Comparison of ENCODE assay signal across 17 mouse cellular contexts in the genomic region with DNA sequence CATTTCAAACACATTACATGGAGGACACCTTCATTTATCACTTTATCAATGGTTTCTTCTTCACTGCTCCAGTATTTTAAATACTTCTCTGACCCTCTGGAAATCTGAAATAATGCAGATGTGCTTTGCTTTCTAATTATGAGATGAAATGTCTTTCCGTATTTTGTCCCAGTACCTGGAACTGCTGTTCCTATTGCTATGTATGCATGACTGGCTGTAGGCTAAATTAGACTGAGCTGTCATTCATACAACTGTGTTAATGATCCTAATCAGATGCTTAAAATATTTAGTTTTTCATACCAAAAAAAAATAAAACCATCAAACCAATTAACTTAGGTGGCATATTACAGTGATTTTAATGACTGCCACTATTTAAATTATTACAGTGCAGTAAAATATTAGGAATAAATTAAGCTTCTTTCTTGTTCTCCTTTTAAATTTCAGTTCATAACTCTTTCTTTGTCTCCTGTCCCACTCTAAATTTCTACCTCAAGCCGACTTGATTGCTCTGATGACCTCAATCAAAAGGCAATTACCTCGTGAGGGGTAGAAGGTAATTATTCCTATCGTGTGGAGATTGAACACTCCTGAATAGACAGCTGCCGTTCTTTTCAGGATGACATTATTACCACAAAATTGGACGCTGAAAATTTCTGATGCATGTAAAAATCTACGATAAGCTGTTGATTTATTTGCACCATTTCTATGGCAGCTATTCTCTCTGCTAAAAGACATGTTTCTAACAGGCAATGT.
DNase-seq lines count a peak whose midpoint lies in the region; ATAC-seq and TF ChIP-seq lines count a peak whose summit lies in the region.
"Had no signal": no experiment of that assay in that cellular context is flagged by ENCODE, and none has a peak within 500 bp of the region (broad histone marks: within the 10 kb centered on the region; RNA-seq: fewer than 3 reads in every experiment).

No protein-coding gene starts in this region.

- ATAC-seq in hindbrain, embryonic 12.5 days (ENCODE audit: low FRiP score) = peak; percentile 70
- ATAC-seq in midbrain, embryonic 15.5 days (replicated peaks) = 0 out of 2 replicates have a peak, but pooled peaks have one; percentile 49
- no peak for ATAC-seq in midbrain, embryonic 16.5 days
- no peak for ATAC-seq in hindbrain, postnatal 0 days
- ATAC-seq: intestine, embryonic 15.5 days had no signal

- no peak overlapping the region for H3K27ac ChIP-seq in hindbrain, embryonic 12.5 days
- H3K27ac ChIP-seq in hindbrain, embryonic 10.5 days = no peak overlapping the region
- H3K27ac ChIP-seq in midbrain, embryonic 15.5 days = no peak overlapping the region
- H3K27ac ChIP-seq in midbrain, embryonic 16.5 days (ENCODE audit: low read length) = no peak overlapping the region
- no peak overlapping the region for H3K27ac ChIP-seq in hindbrain, postnatal 0 days
- H3K27ac ChIP-seq: embryonic facial prominence, embryonic 10.5 days; heart, adult 2 months; intestine, embryonic 15.5 days had no signal

- H3K36me3 ChIP-seq in hindbrain, embryonic 12.5 days = no peaks in the 10 kb centered on the region
- H3K36me3 ChIP-seq in hindbrain, embryonic 10.5 days = no peaks in the 10 kb centered on the region
- no peaks in the 10 kb centered on the region for H3K36me3 ChIP-seq in midbrain, embryonic 15.5 days (replicated peaks)
- H3K36me3 ChIP-seq in midbrain, embryonic 16.5 days (ENCODE audit: control insufficient read depth, insufficient read depth, low read length) = no peaks in the 10 kb centered on the region
- no peaks in the 10 kb centered on the region for H3K36me3 ChIP-seq in hindbrain, postnatal 0 days (ENCODE audit: insufficient read depth, low read length)
- H3K36me3 ChIP-seq: embryonic facial prominence, embryonic 10.5 days; heart, embryonic 12.5 days; intestine, embryonic 15.5 days had no signal

- H3K4me1 ChIP-seq in hindbrain, embryonic 12.5 days = no peaks in the 10 kb centered on the region
- H3K4me1 ChIP-seq in hindbrain, embryonic 10.5 days (replicated peaks) = no peaks in the 10 kb centered on the region
- peaks cover 9% of the 10 kb centered on the region; the same call in 1 of the 2 replicates for H3K4me1 ChIP-seq in midbrain, embryonic 15.5 days
- H3K4me1 ChIP-seq in midbrain, embryonic 16.5 days (ENCODE audit: control insufficient read depth, insufficient read depth, low read length) = peaks cover 8% of the 10 kb centered on the region
- H3K4me1 ChIP-seq in hindbrain, postnatal 0 days (ENCODE audit: insufficient read depth, low read length) = no peaks in the 10 kb centered on the region
- H3K4me1 ChIP-seq: embryonic facial prominence, embryonic 10.5 days; heart, embryonic 12.5 days; intestine, embryonic 15.5 days had no signal

- no peak overlapping the region for H3K9ac ChIP-seq in hindbrain, embryonic 12.5 days
- no peak overlapping the region for H3K9ac ChIP-seq in midbrain, embryonic 15.5 days
- H3K9ac ChIP-seq in midbrain, embryonic 16.5 days (ENCODE audit: low read depth, low read length) = no peak overlapping the region
- H3K9ac ChIP-seq in hindbrain, postnatal 0 days (replicated peaks; ENCODE audit: low read length) = no peak overlapping the region
- H3K9ac ChIP-seq: heart, embryonic 12.5 days; intestine, embryonic 15.5 days had no signal

- H3K9me3 ChIP-seq in hindbrain, embryonic 12.5 days (replicated peaks) = no peaks in the 10 kb centered on the region
- H3K9me3 ChIP-seq in hindbrain, embryonic 10.5 days = no peaks in the 10 kb centered on the region
- no peaks in the 10 kb centered on the region for H3K9me3 ChIP-seq in midbrain, embryonic 15.5 days
- H3K9me3 ChIP-seq in midbrain, embryonic 16.5 days (replicated peaks; ENCODE audit: control insufficient read depth, low read length, poor library complexity, severe bottlenecking) = no peaks in the 10 kb centered on the region
- H3K9me3 ChIP-seq in hindbrain, postnatal 0 days (ENCODE audit: low read length) = no peaks in the 10 kb centered on the region
- H3K9me3 ChIP-seq: embryonic facial prominence, embryonic 10.5 days; heart, embryonic 12.5 days; intestine, embryonic 15.5 days had no signal

- no peaks in the 10 kb centered on the region for H3K27me3 ChIP-seq in hindbrain, embryonic 12.5 days
- no peaks in the 10 kb centered on the region for H3K27me3 ChIP-seq in hindbrain, embryonic 10.5 days (ENCODE audit: insufficient read depth, poor library complexity, severe bottlenecking)
- no peaks in the 10 kb centered on the region for H3K27me3 ChIP-seq in midbrain, embryonic 15.5 days (replicated peaks)
- no peaks in the 10 kb centered on the region for H3K27me3 ChIP-seq in midbrain, embryonic 16.5 days (ENCODE audit: control insufficient read depth, insufficient read depth, low read depth, low read length)
- no peaks in the 10 kb centered on the region for H3K27me3 ChIP-seq in hindbrain, postnatal 0 days (ENCODE audit: insufficient read depth, low read length)
- H3K27me3 ChIP-seq: heart, embryonic 12.5 days; intestine, embryonic 15.5 days had no signal

- no peak overlapping the region for H3K4me3 ChIP-seq in hindbrain, embryonic 12.5 days
- H3K4me3 ChIP-seq in hindbrain, embryonic 10.5 days = no peak overlapping the region
- no peak overlapping the region for H3K4me3 ChIP-seq in midbrain, embryonic 15.5 days
- H3K4me3 ChIP-seq in midbrain, embryonic 16.5 days (ENCODE audit: low read depth, low read length) = no peak overlapping the region
- H3K4me3 ChIP-seq in hindbrain, postnatal 0 days (ENCODE audit: low read length) = no peak overlapping the region
- H3K4me3 ChIP-seq: embryonic facial prominence, embryonic 10.5 days; heart, adult 2 months; heart, embryonic 12.5 days; intestine, embryonic 15.5 days had no signal

- no peak overlapping the region for H3K4me2 ChIP-seq in hindbrain, embryonic 12.5 days (replicated peaks)
- H3K4me2 ChIP-seq in midbrain, embryonic 15.5 days = no peak overlapping the region
- no peak overlapping the region for H3K4me2 ChIP-seq in midbrain, embryonic 16.5 days (ENCODE audit: low read length)
- H3K4me2 ChIP-seq in hindbrain, postnatal 0 days (ENCODE audit: low read depth, low read length) = no peak overlapping the region
- H3K4me2 ChIP-seq: heart, embryonic 12.5 days; intestine, embryonic 15.5 days had no signal

- WGBS in hindbrain, embryonic 12.5 days = 54% methylated on average over 7 of the region's 7 CpGs
- 77% methylated on average over 7 of the region's 7 CpGs for WGBS in hindbrain, embryonic 10.5 days
- 35% methylated on average over 7 of the region's 7 CpGs for WGBS in midbrain, embryonic 15.5 days
- 34% methylated on average over 7 of the region's 7 CpGs for whole genome bisulfite sequencing in midbrain, embryonic 16.5 days
- 46% methylated on average over 7 of the region's 7 CpGs for WGBS in hindbrain, postnatal 0 days

- no peak for DNase-seq in hindbrain, embryonic 10.5 days (ENCODE audit: low spot score)
- DNase-seq in retina, embryonic 14.5 days (ENCODE audit: low spot score) = peak; percentile 23
- no peak for DNase-seq in retina, postnatal 1 day
- peak; percentile 7 for DNase-seq in hindbrain, postnatal 0 days (ENCODE audit: low spot score)
- no peak for DNase-seq in urinary bladder, postnatal 36 days (ENCODE audit: low spot score in 2 of 2)
- DNase-seq: adrenal gland, adult 2 months; adrenal gland, postnatal 25 days; cerebellum, adult 2 months; cerebellum, postnatal 10 days; gastrocnemius, postnatal 14 days; heart, adult 2 months had no signal

- TF ChIP-seq CTCF in hindbrain, postnatal 0 days (IDR thresholded peaks at IDR 0.05; ENCODE audit: low read depth) = no peak

Comparison
In these comparisons a context has a peak if more than half of its experiments do, and no peak if none do; other contexts are left out.
1. ATAC-seq: peak in hindbrain, embryonic 12.5 days (single experiment) and midbrain, embryonic 15.5 days (single experiment); none in midbrain, embryonic 16.5 days (single experiment) and hindbrain, postnatal 0 days (single experiment).
2. DNase-seq: peak in retina, embryonic 14.5 days (single experiment) and hindbrain, postnatal 0 days (single experiment); none in hindbrain, embryonic 10.5 days (single experiment), retina, postnatal 1 day (single experiment) and urinary bladder, postnatal 36 days (0 of 2).